Mouse (Mus musculus) thymus, adult 2 months (tissue): ENCODE data around the gene Spata13.

ENCODE experiments used
- CTCF ChIP-seq: fragments of 200-500 bp; IDR thresholded peaks from 2 replicates; pipeline ENCODE4 v1.5.1; 2012; ENCODE audit warnings: mild to moderate bottlenecking, control low read depth, low read length, moderate library complexity, borderline replicate concordance; ENCODE audit not compliant: control insufficient read depth, poor library complexity, insufficient read depth; ENCODE audit errors: extremely low read depth
- POLR2A ChIP-seq: fragments of 200-500 bp; IDR thresholded peaks from 2 replicates; pipeline ENCODE4 v1.6.1; 2012; ENCODE audit warnings: mild to moderate bottlenecking, low read length, control low read depth, moderate library complexity; ENCODE audit not compliant: control insufficient read depth, poor library complexity, insufficient read depth; ENCODE audit errors: extremely low read depth

- TF ChIP-seq CTCF, result no peak
- no peak for TF ChIP-seq POLR2A
Observed at GRCm38 (mm10) chr14:60711590-60712288, 77.9 kb downstream of the Spata13 start.
